Mouse (Mus musculus): ENCODE measurements around the gene Nrxn2. TPM values are rescaled to one million over a fixed set of nuclear protein-coding genes. Genes with fewer than 3 reads are reported as not detected.

Nrxn2 gene
- polyA plus RNA-seq, 1 experiment = 0.01 TPM

- H3K27me3 ChIP-seq (ENCODE audit: control insufficient read depth, insufficient read depth, insufficient read length) = peaks cover 78% of the 10 kb centered on the region
- H3ac ChIP-seq (ENCODE audit: control insufficient read depth, insufficient read length) = no peak overlapping the region
- no peak overlapping the region for H3K4me3 ChIP-seq
- H3K4me2 ChIP-seq (ENCODE audit: low read depth) = no peak overlapping the region
- no peak for TF ChIP-seq MYOD1 (IDR thresholded peaks at IDR 0.05; ENCODE audit: control insufficient read depth in 1 of 3, insufficient read length in 2 of 3, low read depth in 2 of 3)
- no peak for TF ChIP-seq POLR2AphosphoS2 (IDR thresholded peaks at IDR 0.05; ENCODE audit: insufficient read length, low read depth)
- no peak for TF ChIP-seq POLR2A (IDR thresholded peaks at IDR 0.05; ENCODE audit: insufficient read length, low read depth)
- no peak for TF ChIP-seq TCF3 (IDR thresholded peaks at IDR 0.05; ENCODE audit: insufficient read length, low read depth)
- TF ChIP-seq CEBPB (IDR thresholded peaks at IDR 0.05; ENCODE audit: insufficient read depth, poor library complexity, severe bottlenecking) = no peak
- no peak for TF ChIP-seq USF1 (IDR thresholded peaks at IDR 0.05; ENCODE audit: low read depth)
- TF ChIP-seq E2F4 (IDR thresholded peaks at IDR 0.05; ENCODE audit: insufficient read depth) = no peak
- H3K79me2 ChIP-seq (ENCODE audit: control insufficient read depth, insufficient read depth) = no peaks in the 10 kb centered on the region
- H3K36me3 ChIP-seq (ENCODE audit: control insufficient read depth, insufficient read depth) = no peaks in the 10 kb centered on the region
Measured at GRCm38 (mm10) chr19:6421211-6421590, 2.7 kb downstream of the Nrxn2 start.

- no peaks in the 10 kb centered on the region for H3K79me2 ChIP-seq (ENCODE audit: control insufficient read depth, insufficient read depth)
- no peak overlapping the region for H3K4me2 ChIP-seq (ENCODE audit: low read depth)
- peaks cover 69% of the 10 kb centered on the region for H3K27me3 ChIP-seq (ENCODE audit: control insufficient read depth, insufficient read depth, insufficient read length)
- no peaks in the 10 kb centered on the region for H3K36me3 ChIP-seq (ENCODE audit: control insufficient read depth, insufficient read depth)
- no peak overlapping the region for H3ac ChIP-seq (ENCODE audit: control insufficient read depth, insufficient read length)
- no peak for TF ChIP-seq E2F4 (IDR thresholded peaks at IDR 0.05; ENCODE audit: insufficient read depth)
- no peak for TF ChIP-seq SRF (IDR thresholded peaks at IDR 0.05; ENCODE audit: control insufficient read depth, insufficient read length, low read depth)
- no peak for TF ChIP-seq MYOG (IDR thresholded peaks at IDR 0.05; ENCODE audit: control insufficient read depth in 1 of 3, insufficient read depth in 1 of 3, insufficient read length in 2 of 3, low read depth in 2 of 3)
- no peak for TF ChIP-seq MAX (IDR thresholded peaks at IDR 0.05; ENCODE audit: low read depth)
- TF ChIP-seq POLR2A (IDR thresholded peaks at IDR 0.05; ENCODE audit: insufficient read length, low read depth) = no peak
- no peak for TF ChIP-seq TCF3 (IDR thresholded peaks at IDR 0.05; ENCODE audit: insufficient read length, low read depth)
- TF ChIP-seq CEBPB (IDR thresholded peaks at IDR 0.05; ENCODE audit: insufficient read depth, poor library complexity, severe bottlenecking) = no peak
- no peak for TF ChIP-seq REST (IDR thresholded peaks at IDR 0.05; ENCODE audit: insufficient read depth, insufficient read length)
- no peak for TF ChIP-seq TCF12 (IDR thresholded peaks at IDR 0.05; ENCODE audit: insufficient read depth, poor library complexity, severe bottlenecking)
- no peak for TF ChIP-seq POLR2AphosphoS2 (IDR thresholded peaks at IDR 0.05; ENCODE audit: insufficient read length, low read depth)
- TF ChIP-seq USF1 (IDR thresholded peaks at IDR 0.05; ENCODE audit: low read depth) = no peak
- TF ChIP-seq MYOD1 (IDR thresholded peaks at IDR 0.05; ENCODE audit: control insufficient read depth in 1 of 3, insufficient read length in 2 of 3, low read depth in 2 of 3) = no peak
- no peak overlapping the region for H3K4me3 ChIP-seq
Measured at GRCm38 (mm10) chr19:6422014-6422413, 3.5 kb downstream of the Nrxn2 start.

GRCm38 (mm10) chr19:6423241-6423640 is 4.7 kb downstream of the Nrxn2 start:
- Histone ChIP-seq H3ac (ENCODE audit: control insufficient read depth, insufficient read length) (no peak overlapping the region), H3K4me3 (no peak overlapping the region), H3K4me2 (ENCODE audit: low read depth) (no peak overlapping the region), H3K27me3 (ENCODE audit: control insufficient read depth, insufficient read depth, insufficient read length) (peaks cover 67% of the 10 kb centered on the region), H3K79me2 (ENCODE audit: control insufficient read depth, insufficient read depth) (no peaks in the 10 kb centered on the region), H3K36me3 (ENCODE audit: control insufficient read depth, insufficient read depth) (no peaks in the 10 kb centered on the region)
- no peak for TF ChIP-seq MYOG (IDR thresholded peaks at IDR 0.05; ENCODE audit: control insufficient read depth in 1 of 3, insufficient read depth in 1 of 3, insufficient read length in 2 of 3, low read depth in 2 of 3)
- TF ChIP-seq MAX (IDR thresholded peaks at IDR 0.05; ENCODE audit: low read depth) = no peak
- TF ChIP-seq MYOD1 (IDR thresholded peaks at IDR 0.05; ENCODE audit: control insufficient read depth in 1 of 3, insufficient read length in 2 of 3, low read depth in 2 of 3) = no peak

- H3K27me3 ChIP-seq (ENCODE audit: control insufficient read depth, insufficient read depth, insufficient read length) = peaks cover 67% of the 10 kb centered on the region
Measured at GRCm38 (mm10) chr19:6424137-6424881, 5.8 kb downstream of the Nrxn2 start.

GRCm38 (mm10) chr19:6425595-6425994 is 7.1 kb downstream of the Nrxn2 start:
- Histone ChIP-seq H3K36me3 (ENCODE audit: control insufficient read depth, insufficient read depth) (no peaks in the 10 kb centered on the region), H3ac (ENCODE audit: control insufficient read depth, insufficient read length) (no peak overlapping the region), H3K79me2 (ENCODE audit: control insufficient read depth, insufficient read depth) (no peaks in the 10 kb centered on the region), H3K4me3 (no peak overlapping the region), H3K4me2 (ENCODE audit: low read depth) (no peak overlapping the region), H3K27me3 (ENCODE audit: control insufficient read depth, insufficient read depth, insufficient read length) (peaks cover 67% of the 10 kb centered on the region)
- TF ChIP-seq POLR2A (IDR thresholded peaks at IDR 0.05; ENCODE audit: insufficient read length, low read depth) (no peak), REST (IDR thresholded peaks at IDR 0.05; ENCODE audit: insufficient read depth, insufficient read length) (no peak), MYOD1 (IDR thresholded peaks at IDR 0.05; ENCODE audit: control insufficient read depth in 1 of 3, insufficient read length in 2 of 3, low read depth in 2 of 3) (no peak), MAX (IDR thresholded peaks at IDR 0.05; ENCODE audit: low read depth) (no peak), TCF12 (IDR thresholded peaks at IDR 0.05; ENCODE audit: insufficient read depth, poor library complexity, severe bottlenecking) (no peak), MYOG (IDR thresholded peaks at IDR 0.05; ENCODE audit: control insufficient read depth in 1 of 3, insufficient read depth in 1 of 3, insufficient read length in 2 of 3, low read depth in 2 of 3) (no peak), CEBPB (IDR thresholded peaks at IDR 0.05; ENCODE audit: insufficient read depth, poor library complexity, severe bottlenecking) (no peak), USF1 (IDR thresholded peaks at IDR 0.05; ENCODE audit: low read depth) (no peak), TCF3 (IDR thresholded peaks at IDR 0.05; ENCODE audit: insufficient read length, low read depth) (no peak), E2F4 (IDR thresholded peaks at IDR 0.05; ENCODE audit: insufficient read depth) (no peak), POLR2AphosphoS2 (IDR thresholded peaks at IDR 0.05; ENCODE audit: insufficient read length, low read depth) (no peak), SRF (IDR thresholded peaks at IDR 0.05; ENCODE audit: control insufficient read depth, insufficient read length, low read depth) (no peak)

More at GRCm38 (mm10) chr19:6424137-6424881, 5.8 kb downstream of the Nrxn2 start:
- Histone ChIP-seq H3K4me3 (no peak overlapping the region), H3K4me2 (ENCODE audit: low read depth) (no peak overlapping the region), H3ac (ENCODE audit: control insufficient read depth, insufficient read length) (no peak overlapping the region), H3K36me3 (ENCODE audit: control insufficient read depth, insufficient read depth) (no peaks in the 10 kb centered on the region), H3K79me2 (ENCODE audit: control insufficient read depth, insufficient read depth) (no peaks in the 10 kb centered on the region)
- TF ChIP-seq MYOG (IDR thresholded peaks at IDR 0.05; ENCODE audit: control insufficient read depth in 1 of 3, insufficient read depth in 1 of 3, insufficient read length in 2 of 3, low read depth in 2 of 3) = no peak
